Mouse (Mus musculus) C2C12 (cell line): Measurements from ENCODE around the gene Vps18.

Source experiments
- CEBPB ChIP-seq: IDR thresholded peaks from one replicate; pipeline ENCODE4 v1.6.1; 2011; ENCODE audit warnings: low read depth, mild to moderate bottlenecking, control low read depth, moderate library complexity
- CTCF ChIP-seq: IDR thresholded peaks from one replicate; pipeline ENCODE4 v1.5.1; 2011; ENCODE audit not compliant: control insufficient read depth, insufficient read depth, insufficient read length
- MAX ChIP-seq: IDR thresholded peaks from one replicate; pipeline ENCODE4 v1.6.1; 2011; ENCODE audit warnings: mild to moderate bottlenecking, control low read depth
- MYOD1 ChIP-seq: IDR thresholded peaks from one replicate; pipeline ENCODE4 v1.6.1; 2011; ENCODE audit warnings: low read depth; ENCODE audit not compliant: control insufficient read depth, insufficient read length
- MYOG ChIP-seq: IDR thresholded peaks from one replicate; pipeline ENCODE4 v1.6.1; 2011; ENCODE audit not compliant: control insufficient read depth, insufficient read length; ENCODE audit errors: extremely low read depth
- USF1 ChIP-seq: IDR thresholded peaks from one replicate; pipeline ENCODE4 v1.6.1; 2011; ENCODE audit warnings: low read depth, mild to moderate bottlenecking, control low read depth, moderate library complexity

DNA sequence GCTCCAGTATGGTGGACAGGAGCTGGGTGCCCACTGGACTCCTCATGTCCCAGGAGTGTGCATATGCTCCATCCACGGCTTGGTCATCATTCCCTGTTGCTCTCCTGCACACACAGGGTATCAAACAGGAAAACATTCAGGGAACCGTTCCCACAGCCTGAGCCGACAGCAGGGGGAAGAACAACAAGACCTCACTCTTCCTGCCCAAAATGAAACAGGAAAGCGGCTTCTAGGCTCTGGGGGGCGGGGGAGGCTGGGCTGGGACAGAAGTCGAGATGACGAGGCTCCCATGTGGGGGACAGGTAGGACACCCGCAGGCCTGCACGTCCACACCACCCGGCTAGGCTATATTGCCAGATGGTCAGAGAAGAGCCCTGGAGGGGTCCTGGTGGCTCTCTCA, 47.9 kb downstream of the Vps18 start:
- TF ChIP-seq CTCF (no peak), USF1 (no peak), MYOG (no peak), MAX (no peak), CEBPB (no peak), MYOD1 (no peak)
